ENCODE assay signal across 10 mouse cellular contexts in genomic region chr17:93202165-93203075, GRCm38 (mm10). TPM values are rescaled to one million over a fixed set of nuclear protein-coding genes. Genes with fewer than 3 reads are reported as not detected.
DNase-seq lines count a peak whose midpoint lies in the region; ATAC-seq and TF ChIP-seq lines count a peak whose summit lies in the region.
"Had no signal": no experiment of that assay in that cellular context is flagged by ENCODE, and none has a peak within 500 bp of the region (broad histone marks: within the 10 kb centered on the region; RNA-seq: fewer than 3 reads in every experiment).

No protein-coding gene starts in this region.

- no peak for DNase-seq in heart, adult 2 months
- DNase-seq in R1 (ENCODE audit: low read depth, low spot score) = peak; percentile 69
- DNase-seq in limb, embryonic 14.5 days (ENCODE audit: low spot score) = peak; percentile 42
- DNase-seq in right cerebral cortex, postnatal 25 days = peak; percentile 50

- no peak overlapping the region for H3K9ac ChIP-seq in heart, embryonic 12.5 days
- no peak overlapping the region for H3K9ac ChIP-seq in heart, adult 2 months (ENCODE audit: low read depth, low read length)
- H3K9ac ChIP-seq in forebrain, embryonic 16.5 days (replicated peaks; ENCODE audit: low read depth, low read length) = peak overlapping the region; percentile 59
- H3K9ac ChIP-seq in limb, embryonic 14.5 days (ENCODE audit: low read depth, low read length, severe bottlenecking) = peak overlapping the region; percentile 3; the same call in 1 of the 2 replicates

- H3K27ac ChIP-seq in heart, embryonic 12.5 days (ENCODE audit: poor library complexity, severe bottlenecking) = no peak overlapping the region
- no peak overlapping the region for H3K27ac ChIP-seq in heart, adult 2 months
- H3K27ac ChIP-seq in forebrain, embryonic 16.5 days (ENCODE audit: low read length) = peak overlapping the region; percentile 35
- no peak overlapping the region for H3K27ac ChIP-seq in limb, embryonic 14.5 days (replicated peaks; ENCODE audit: low read depth, low read length)

- no peak for TF ChIP-seq CTCF in heart, adult 2 months (IDR thresholded peaks at IDR 0.05)

- no peaks in the 10 kb centered on the region for H3K9me3 ChIP-seq in heart, embryonic 12.5 days (replicated peaks)
- H3K9me3 ChIP-seq in forebrain, embryonic 16.5 days (ENCODE audit: control insufficient read depth, low read length) = no peaks in the 10 kb centered on the region
- H3K9me3 ChIP-seq in limb, embryonic 14.5 days (ENCODE audit: control insufficient read depth, low read length) = no peaks in the 10 kb centered on the region

- peaks cover 17% of the 10 kb centered on the region for H3K4me1 ChIP-seq in heart, embryonic 12.5 days (replicated peaks)
- no peaks in the 10 kb centered on the region for H3K4me1 ChIP-seq in heart, adult 2 months (ENCODE audit: control insufficient read depth, insufficient read depth, low read length)
- peaks cover 33% of the 10 kb centered on the region for H3K4me1 ChIP-seq in forebrain, embryonic 16.5 days (replicated peaks; ENCODE audit: control insufficient read depth, insufficient read depth, low read length)
- peaks cover 16% of the 10 kb centered on the region; the same call in 1 of the 2 replicates for H3K4me1 ChIP-seq in limb, embryonic 14.5 days (ENCODE audit: control insufficient read depth, insufficient read depth, low read length)

- H3K36me3 ChIP-seq in heart, embryonic 12.5 days = no peaks in the 10 kb centered on the region
- H3K36me3 ChIP-seq in heart, adult 2 months (ENCODE audit: control insufficient read depth, insufficient read depth, low read length) = no peaks in the 10 kb centered on the region
- no peaks in the 10 kb centered on the region for H3K36me3 ChIP-seq in forebrain, embryonic 16.5 days (ENCODE audit: control insufficient read depth, insufficient read depth)
- H3K36me3 ChIP-seq in limb, embryonic 14.5 days (ENCODE audit: control insufficient read depth, insufficient read depth, low read length) = no peaks in the 10 kb centered on the region

- under 1% methylated on average over 44 of the region's 44 CpGs for WGBS in heart, embryonic 12.5 days
- WGBS in heart, adult 2 months = 1% methylated on average over 44 of the region's 44 CpGs
- WGBS in forebrain, embryonic 16.5 days = under 1% methylated on average over 44 of the region's 44 CpGs
- WGBS in limb, embryonic 14.5 days = under 1% methylated on average over 44 of the region's 44 CpGs

- H3K4me2 ChIP-seq in heart, embryonic 12.5 days = peak overlapping the region; percentile 87
- H3K4me2 ChIP-seq in forebrain, embryonic 16.5 days (ENCODE audit: low read length) = peak overlapping the region; percentile 78
- H3K4me2 ChIP-seq in limb, embryonic 14.5 days (replicated peaks; ENCODE audit: low read depth, low read length, severe bottlenecking) = peak overlapping the region; percentile 51

- H3K79me2 ChIP-seq in heart, adult 2 months (replicated peaks; ENCODE audit: control insufficient read depth, insufficient read depth, low read length) = no peaks in the 10 kb centered on the region

- no peak for TF ChIP-seq EP300 in heart, adult 2 months (IDR thresholded peaks at IDR 0.05; ENCODE audit: insufficient read depth, low read depth, low read length)

- TF ChIP-seq POLR2A in heart, adult 2 months (IDR thresholded peaks at IDR 0.05; ENCODE audit: insufficient read depth, low read depth, low read length) = no peak
- no peak for TF ChIP-seq POLR2A in limb, embryonic 14.5 days (IDR thresholded peaks at IDR 0.05; ENCODE audit: borderline replicate concordance, extremely low read depth, insufficient read depth, insufficient read length)

- intact Hi-C loops in heart, adult 2 months (cut with DNase I) = no loop called here

- 0 out of 2 replicates have a peak, but pooled peaks have one; percentile 51 for ATAC-seq in heart, embryonic 12.5 days (ENCODE audit: insufficient number of reproducible peaks, low FRiP score)
- ATAC-seq in forebrain, embryonic 16.5 days = peak; percentile 67
- peak; percentile 65; the same call in 1 of the 2 replicates for ATAC-seq in limb, embryonic 14.5 days (ENCODE audit: low FRiP score, low read depth)
- ATAC-seq in CD4-positive, CD25-positive, alpha-beta regulatory T cell, adult 4 months = no peak
- no peak for ATAC-seq in monocyte, adult 5-6 weeks (replicated peaks; ENCODE audit: insufficient number of reproducible peaks, low FRiP score, low TSS enrichment, poor library complexity, severe bottlenecking)

- H3K27me3 ChIP-seq in heart, embryonic 12.5 days (replicated peaks) = peaks cover 66% of the 10 kb centered on the region
- peaks cover 5% of the 10 kb centered on the region; the same call in 1 of the 2 replicates for H3K27me3 ChIP-seq in heart, adult 2 months (ENCODE audit: control insufficient read depth, insufficient read depth, low read length)
- peaks cover 29% of the 10 kb centered on the region for H3K27me3 ChIP-seq in forebrain, embryonic 16.5 days (replicated peaks; ENCODE audit: control insufficient read depth, insufficient read depth, low read length)
- peaks cover 70% of the 10 kb centered on the region for H3K27me3 ChIP-seq in limb, embryonic 14.5 days (ENCODE audit: control insufficient read depth, insufficient read depth, low read length)
- H3K27me3 ChIP-seq: CH12.LX had no signal

- peak overlapping the region; percentile 48 for H3K4me3 ChIP-seq in heart, embryonic 12.5 days
- H3K4me3 ChIP-seq in heart, adult 2 months = no peak overlapping the region
- peak overlapping the region; percentile 49 for H3K4me3 ChIP-seq in forebrain, embryonic 16.5 days (replicated peaks; ENCODE audit: low read length)
- H3K4me3 ChIP-seq in limb, embryonic 14.5 days (replicated peaks; ENCODE audit: low read length) = peak overlapping the region; percentile 38

RNA-seq across cellular contexts. Expression of gene Adcyap1, which starts 3.6 kb away (rescaled TPM):
- 0.09 and 0.49 TPM in 2 replicates for polyA plus RNA-seq in heart, embryonic 12.5 days (2016; fragmentation: Nextera tagmentation; extraction: Ambion mirVana)
- total RNA-seq in heart, adult 2 months (2021) = not detected
- not detected in 2 replicates for polyA plus RNA-seq in heart, adult 2 months (2012; rRNA removed)
- polyA plus RNA-seq in forebrain, embryonic 16.5 days (2015; fragmentation: Nextera tagmentation; extraction: Ambion mirVana) = 10.2 and 12.3 TPM in 2 replicates
- polyA plus RNA-seq in limb, embryonic 14.5 days (2012; rRNA removed) = 0.50 and 1.1 TPM in 2 replicates
- 1.2 and 1.5 TPM in 2 replicates for polyA plus RNA-seq in limb, embryonic 14.5 days (2014; fragmentation: Nextera tagmentation; extraction: Ambion mirVana)
- polyA plus RNA-seq in CD4-positive, CD25-positive, alpha-beta regulatory T cell, adult 4 months (2017; shearing (Covaris generic)) = not detected
- not detected in 3 replicates for total RNA-seq in monocyte, adult 5-6 weeks (2017)
- total RNA-seq: CH12.LX; neutrophil, adult 5-6 weeks had no signal

Comparison
In these comparisons a context has a peak if more than half of its experiments do, and no peak if none do; other contexts are left out.
1. ATAC-seq: peak in heart, embryonic 12.5 days (single experiment), forebrain, embryonic 16.5 days (single experiment) and limb, embryonic 14.5 days (single experiment); none in CD4-positive, CD25-positive, alpha-beta regulatory T cell, adult 4 months (single experiment) and monocyte, adult 5-6 weeks (single experiment).
2. H3K9ac ChIP-seq: peak in forebrain, embryonic 16.5 days (single experiment) and limb, embryonic 14.5 days (single experiment); none in heart, embryonic 12.5 days (single experiment) and heart, adult 2 months (single experiment).
3. DNase-seq: peak in R1 (single experiment), limb, embryonic 14.5 days (single experiment) and right cerebral cortex, postnatal 25 days (single experiment); none in heart, adult 2 months (0 of 2).
4. Peak in every context shown above with its lines, with median percentiles within 50 percentile points of each other: H3K4me2 ChIP-seq.